17 mouse cellular contexts compared by ENCODE assay signal in the genomic region with DNA sequence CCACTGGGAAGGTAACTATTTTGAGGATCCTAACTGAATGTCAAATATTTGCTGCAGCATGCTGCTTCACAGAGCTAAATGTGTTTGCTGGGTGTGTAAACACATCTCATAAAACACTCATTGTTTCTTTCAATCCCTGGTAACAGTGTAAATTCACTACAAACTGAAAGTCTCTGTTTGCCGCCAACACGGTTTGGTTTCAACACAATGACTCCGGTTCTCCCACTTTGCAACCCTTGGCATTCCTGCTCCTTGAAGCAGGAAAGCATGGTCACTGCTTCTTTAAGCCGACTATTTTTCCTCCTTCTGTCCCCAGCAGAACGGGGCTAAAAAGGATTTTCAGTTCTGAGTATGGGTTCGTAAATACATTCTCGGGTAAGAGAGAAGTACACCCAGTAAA.
DNase-seq lines count a peak whose midpoint lies in the region; ATAC-seq and TF ChIP-seq lines count a peak whose summit lies in the region.
"Had no signal": no experiment of that assay in that cellular context is flagged by ENCODE, and none has a peak within 500 bp of the region (broad histone marks: within the 10 kb centered on the region; RNA-seq: fewer than 3 reads in every experiment).

No protein-coding gene starts in this region.

- H3K9me3 ChIP-seq in kidney, postnatal 0 days (replicated peaks; ENCODE audit: low read length), result no peaks in the 10 kb centered on the region
- H3K9me3 ChIP-seq in lung, embryonic 15.5 days, result no peaks in the 10 kb centered on the region
- no peaks in the 10 kb centered on the region for H3K9me3 ChIP-seq in midbrain, postnatal 0 days (ENCODE audit: low read length)
- H3K9me3 ChIP-seq: heart, embryonic 12.5 days had no signal

- ATAC-seq in kidney, postnatal 0 days (replicated peaks; ENCODE audit: low FRiP score, low read depth), result no peak
- ATAC-seq in lung, embryonic 15.5 days (ENCODE audit: borderline replicate concordance, extremely low read depth, low FRiP score, low TSS enrichment), result 0 out of 2 replicates have a peak, but pooled peaks have one; percentile 11
- no peak for ATAC-seq in midbrain, postnatal 0 days (ENCODE audit: low FRiP score)
- no peak for ATAC-seq in frontal cortex, adult (ENCODE audit: low TSS enrichment)
- ATAC-seq: activated CD4-positive, CD25-positive, alpha-beta regulatory T cell, adult 4 months had no signal

- 41% methylated on average over 7 of the region's 7 CpGs for WGBS in kidney, postnatal 0 days
- WGBS in lung, embryonic 15.5 days, result 26% methylated on average over 7 of the region's 7 CpGs
- 37% methylated on average over 7 of the region's 7 CpGs for WGBS in midbrain, postnatal 0 days

- H3K27me3 ChIP-seq in kidney, postnatal 0 days (ENCODE audit: insufficient read depth, low read length), result no peaks in the 10 kb centered on the region
- H3K27me3 ChIP-seq in lung, embryonic 15.5 days, result no peaks in the 10 kb centered on the region
- H3K27me3 ChIP-seq in midbrain, postnatal 0 days (ENCODE audit: insufficient read depth, low read length), result no peaks in the 10 kb centered on the region
- H3K27me3 ChIP-seq: heart, embryonic 12.5 days had no signal

- peaks cover 17% of the 10 kb centered on the region for H3K4me1 ChIP-seq in kidney, postnatal 0 days (replicated peaks; ENCODE audit: insufficient read depth, low read length)
- H3K4me1 ChIP-seq in lung, embryonic 15.5 days, result peaks cover 15% of the 10 kb centered on the region
- no peaks in the 10 kb centered on the region for H3K4me1 ChIP-seq in midbrain, postnatal 0 days (ENCODE audit: insufficient read depth, low read length)

- H3K9ac ChIP-seq in kidney, postnatal 0 days (ENCODE audit: low read depth, low read length), result no peak overlapping the region
- no peak overlapping the region for H3K9ac ChIP-seq in lung, embryonic 15.5 days
- no peak overlapping the region for H3K9ac ChIP-seq in midbrain, postnatal 0 days (replicated peaks; ENCODE audit: low read length, poor library complexity, severe bottlenecking)
- H3K9ac ChIP-seq: heart, embryonic 12.5 days had no signal

- no peak overlapping the region for H3K4me3 ChIP-seq in kidney, postnatal 0 days (replicated peaks; ENCODE audit: low read depth, low read length)
- H3K4me3 ChIP-seq in lung, embryonic 15.5 days, result no peak overlapping the region
- H3K4me3 ChIP-seq in midbrain, postnatal 0 days (ENCODE audit: low read depth, low read length), result no peak overlapping the region
- H3K4me3 ChIP-seq: heart, embryonic 12.5 days; myocyte had no signal

- peak; percentile 16 for DNase-seq in kidney, postnatal 0 days (ENCODE audit: low spot score)
- no peak for DNase-seq in kidney, postnatal 4 days
- peak; percentile 28 for DNase-seq in fibroblast of lung, adult 2 months (ENCODE audit: low read depth)
- DNase-seq in midbrain, postnatal 0 days (ENCODE audit: low spot score), result no peak
- DNase-seq in right cerebral cortex, adult 18-20 months, result no peak
- no peak for DNase-seq in thymus, postnatal 0 days (ENCODE audit: low spot score)
- DNase-seq: cerebellum, adult 9-10 months; gastrocnemius, postnatal 14 days; heart, postnatal 4 days; kidney, adult 8-10 months; liver; right cerebral cortex, postnatal 14 days had no signal

- no peak for TF ChIP-seq CTCF in kidney, postnatal 0 days (IDR thresholded peaks at IDR 0.05; ENCODE audit: low read depth)
- TF ChIP-seq CTCF in midbrain, postnatal 0 days (IDR thresholded peaks at IDR 0.05), result no peak

- H3K36me3 ChIP-seq in kidney, postnatal 0 days (ENCODE audit: insufficient read depth, low read length), result no peaks in the 10 kb centered on the region
- H3K36me3 ChIP-seq in lung, embryonic 15.5 days, result no peaks in the 10 kb centered on the region
- no peaks in the 10 kb centered on the region for H3K36me3 ChIP-seq in midbrain, postnatal 0 days (ENCODE audit: insufficient read depth, low read length)
- H3K36me3 ChIP-seq: heart, embryonic 12.5 days had no signal

- no peak overlapping the region for H3K4me2 ChIP-seq in kidney, postnatal 0 days (ENCODE audit: low read length)
- no peak overlapping the region for H3K4me2 ChIP-seq in lung, embryonic 15.5 days
- no peak overlapping the region for H3K4me2 ChIP-seq in midbrain, postnatal 0 days (ENCODE audit: low read depth, low read length, poor library complexity, severe bottlenecking)
- H3K4me2 ChIP-seq: heart, embryonic 12.5 days had no signal

- no peak overlapping the region for H3K27ac ChIP-seq in kidney, postnatal 0 days
- peak overlapping the region; percentile 65 for H3K27ac ChIP-seq in lung, embryonic 15.5 days
- H3K27ac ChIP-seq in midbrain, postnatal 0 days (ENCODE audit: low read depth, low read length), result peak overlapping the region; percentile 38; the same call in 1 of the 2 replicates

Comparison
In these comparisons a context has a peak if more than half of its experiments do, and no peak if none do; other contexts are left out.
1. DNase-seq: peak in kidney, postnatal 0 days (single experiment) and fibroblast of lung, adult 2 months (single experiment); none in kidney, postnatal 4 days (0 of 2), midbrain, postnatal 0 days (single experiment), right cerebral cortex, adult 18-20 months (single experiment) and thymus, postnatal 0 days (single experiment).